Mouse (Mus musculus) bone marrow, adult 2 months (tissue): ENCODE data around the gene Ndufa13.

Source experiments
- CTCF ChIP-seq: fragments of 200-500 bp; IDR thresholded peaks from 2 replicates; pipeline ENCODE4 v1.5.1; 2011; ENCODE audit warnings: low read length, control low read depth; ENCODE audit not compliant: control insufficient read depth, insufficient read depth
- POLR2A ChIP-seq: fragments of 200-500 bp; IDR thresholded peaks from 2 replicates; pipeline ENCODE4 v1.6.1; 2011; ENCODE audit warnings: low read depth, mild to moderate bottlenecking, control low read depth, low read length, borderline replicate concordance; ENCODE audit not compliant: control insufficient read depth

- TF ChIP-seq POLR2A (no peak), CTCF (no peak)
These were observed 33.1 kb upstream of the Ndufa13 start for GRCm38 (mm10) chr8:69935431-69935830.
